Mouse (Mus musculus) heart, postnatal 0 days (tissue): ENCODE results near the gene Ankrd12.

Experiments used
- CTCF ChIP-seq: IDR thresholded peaks from 2 replicates; pipeline ENCODE4 v1.5.1; 2016; ENCODE audit warnings: antibody characterized with exemption, control low read depth, low read depth
- EP300 ChIP-seq: IDR thresholded peaks from 2 replicates; pipeline ENCODE4 v1.6.1; 2016; ENCODE audit warnings: antibody characterized with exemption, low read depth

DNA sequence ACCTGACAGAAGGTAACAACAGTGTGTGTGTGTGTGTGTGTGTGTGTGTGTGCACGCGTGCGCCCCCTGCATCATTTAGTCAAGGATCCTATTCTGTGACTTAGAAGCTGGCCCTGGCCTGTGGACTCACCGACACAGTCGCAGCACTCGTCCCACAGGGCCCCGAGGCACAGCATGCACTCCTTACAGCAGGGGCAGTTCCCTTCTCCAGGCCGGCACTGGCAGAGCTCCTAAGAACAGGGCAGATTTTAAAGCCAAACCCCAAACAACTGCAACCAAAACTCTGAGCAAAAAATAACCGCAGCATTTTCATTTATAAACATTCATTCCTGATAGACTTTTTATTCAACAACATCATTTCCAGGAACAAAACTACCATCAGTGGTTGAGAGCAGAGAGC, 139.2 kb downstream of the Ankrd12 start:
- no peak for TF ChIP-seq CTCF
- TF ChIP-seq EP300: no peak
